In the genomic region with DNA sequence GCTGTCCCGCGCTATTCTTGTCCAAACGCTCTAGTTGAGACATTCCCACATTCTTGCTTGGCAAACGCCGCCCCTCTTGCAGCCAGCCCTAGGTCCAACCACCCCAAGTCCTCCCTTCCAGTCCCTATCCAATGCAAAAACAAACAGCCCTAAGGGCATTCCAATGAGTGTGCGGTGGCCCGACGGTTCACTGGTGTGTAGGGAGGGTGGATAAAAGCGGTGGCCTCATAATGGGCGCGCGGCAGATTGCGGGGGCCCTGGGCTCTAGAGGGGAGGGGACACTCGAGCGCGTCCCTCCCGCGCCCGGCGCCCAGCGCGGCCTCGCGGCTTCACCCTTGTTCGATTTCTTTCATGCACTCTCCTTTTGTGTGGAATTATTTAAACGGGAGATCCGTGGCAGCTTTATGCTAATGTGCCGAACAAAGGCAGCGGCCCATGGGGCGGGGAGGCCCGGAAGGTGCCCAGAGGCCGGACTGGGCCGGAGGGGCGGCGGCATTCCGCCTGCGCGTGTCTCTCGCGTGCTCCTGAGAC, we compare ENCODE assay signal across 8 mouse cellular contexts. TPM values are rescaled to one million over a fixed set of nuclear protein-coding genes. Genes with fewer than 3 reads are reported as not detected.
DNase-seq lines count a peak whose midpoint lies in the region; ATAC-seq and TF ChIP-seq lines count a peak whose summit lies in the region.

No protein-coding gene starts in this region.

- WGBS in kidney, postnatal 0 days: 1% methylated on average over 40 of the region's 40 CpGs
- WGBS in hindbrain, embryonic 15.5 days: under 1% methylated on average over 40 of the region's 40 CpGs
- under 1% methylated on average over 40 of the region's 40 CpGs for WGBS in midbrain, embryonic 15.5 days

- intact Hi-C loops in gastrocnemius, postnatal 14 days (cut with DNase I; ENCODE audit: low total_unique reads): loop anchor here (10.0 kb wide), 1 partner anchor 197 kb away; no protein-coding TSS in a partner anchor

- no peak overlapping the region for H3K27ac ChIP-seq in kidney, postnatal 0 days
- H3K27ac ChIP-seq in hindbrain, embryonic 15.5 days (replicated peaks): peak overlapping the region; percentile 12; the same call in 1 of the 2 replicates
- H3K27ac ChIP-seq in midbrain, embryonic 15.5 days: peak overlapping the region; percentile 35
- no peak overlapping the region for H3K27ac ChIP-seq in layer of hippocampus, adult 2 months

- H3K4me2 ChIP-seq in kidney, postnatal 0 days (ENCODE audit: low read length): peak overlapping the region; percentile 45
- peak overlapping the region; percentile 58 for H3K4me2 ChIP-seq in hindbrain, embryonic 15.5 days
- H3K4me2 ChIP-seq in midbrain, embryonic 15.5 days: peak overlapping the region; percentile 44

- DNase-seq in kidney, postnatal 0 days (ENCODE audit: low spot score): no peak
- DNase-seq in kidney, adult 8-10 months: no peak
- peak; percentile 69 for DNase-seq in embryo, embryonic 9.5 days (ENCODE audit: extremely low spot score)
- no peak for DNase-seq in urinary bladder, postnatal 14 days (ENCODE audit: low spot score)
- DNase-seq in layer of hippocampus, adult 2 months (ENCODE audit: low spot score in 2 of 2): no peak
- DNase-seq in gastrocnemius, postnatal 14 days: no peak

- H3K4me1 ChIP-seq in kidney, postnatal 0 days (replicated peaks; ENCODE audit: insufficient read depth, low read length): peaks cover 29% of the 10 kb centered on the region
- H3K4me1 ChIP-seq in hindbrain, embryonic 15.5 days (replicated peaks): peaks cover 55% of the 10 kb centered on the region
- peaks cover 52% of the 10 kb centered on the region for H3K4me1 ChIP-seq in midbrain, embryonic 15.5 days

- no peak overlapping the region for H3K9ac ChIP-seq in kidney, postnatal 0 days (ENCODE audit: low read depth, low read length)
- H3K9ac ChIP-seq in hindbrain, embryonic 15.5 days: peak overlapping the region; percentile 21; the same call in 1 of the 2 replicates
- H3K9ac ChIP-seq in midbrain, embryonic 15.5 days: no peak overlapping the region

- peak overlapping the region; percentile 27 for H3K4me3 ChIP-seq in kidney, postnatal 0 days (replicated peaks; ENCODE audit: low read depth, low read length)
- H3K4me3 ChIP-seq in hindbrain, embryonic 15.5 days: peak overlapping the region; percentile 29
- H3K4me3 ChIP-seq in midbrain, embryonic 15.5 days: peak overlapping the region; percentile 18
- no peak overlapping the region; the same call in 1 of the 2 replicates for H3K4me3 ChIP-seq in layer of hippocampus, adult 2 months

- H3K36me3 ChIP-seq in kidney, postnatal 0 days (ENCODE audit: insufficient read depth, low read length): no peaks in the 10 kb centered on the region
- no peaks in the 10 kb centered on the region for H3K36me3 ChIP-seq in hindbrain, embryonic 15.5 days
- H3K36me3 ChIP-seq in midbrain, embryonic 15.5 days (replicated peaks): no peaks in the 10 kb centered on the region

- H3K9me3 ChIP-seq in kidney, postnatal 0 days (replicated peaks; ENCODE audit: low read length): no peaks in the 10 kb centered on the region
- H3K9me3 ChIP-seq in hindbrain, embryonic 15.5 days: no peaks in the 10 kb centered on the region
- H3K9me3 ChIP-seq in midbrain, embryonic 15.5 days: no peaks in the 10 kb centered on the region

- no peak for TF ChIP-seq CTCF in kidney, postnatal 0 days (IDR thresholded peaks at IDR 0.05; ENCODE audit: low read depth)
- TF ChIP-seq CTCF in layer of hippocampus, adult 2 months (conservative IDR thresholded peaks at IDR 0.05): no peak

- H3K27me3 ChIP-seq in kidney, postnatal 0 days (ENCODE audit: insufficient read depth, low read length): peaks cover 80% of the 10 kb centered on the region
- 0 out of 2 replicates have a peak, but pooled peaks cover 21% of the 10 kb centered on the region for H3K27me3 ChIP-seq in hindbrain, embryonic 15.5 days
- peaks cover 6% of the 10 kb centered on the region; the same call in 1 of the 2 replicates for H3K27me3 ChIP-seq in midbrain, embryonic 15.5 days (replicated peaks)

- no peak for ATAC-seq in kidney, postnatal 0 days (replicated peaks; ENCODE audit: low FRiP score, low read depth)
- ATAC-seq in hindbrain, embryonic 15.5 days (ENCODE audit: low FRiP score, low read depth): no peak
- peak; percentile 0; the same call in 1 of the 2 replicates for ATAC-seq in midbrain, embryonic 15.5 days (replicated peaks)

RNA-seq across cellular contexts. Expression of a gene that starts 3.5 kb away (rescaled TPM):
- polyA plus RNA-seq in kidney, postnatal 0 days (2015; fragmentation: Nextera tagmentation; extraction: Ambion mirVana): not detected in 2 replicates
- 3.8 and 5.1 TPM in 2 replicates for polyA plus RNA-seq in hindbrain, embryonic 15.5 days (2015; fragmentation: Nextera tagmentation; extraction: Ambion mirVana)
- polyA plus RNA-seq in midbrain, embryonic 15.5 days (2015; fragmentation: Nextera tagmentation; extraction: Ambion mirVana): 3.5 and 4.2 TPM in 2 replicates
- total RNA-seq in layer of hippocampus, adult 2 months (2021): 1 to 10 TPM; 6.6 to 7.2 TPM
- not detected for total RNA-seq in gastrocnemius, postnatal 14 days (2021)

Comparison
In these comparisons a context has a peak if more than half of its experiments do, and no peak if none do; other contexts are left out.
1. H3K27ac ChIP-seq: peak in hindbrain, embryonic 15.5 days (single experiment) and midbrain, embryonic 15.5 days (single experiment); none in kidney, postnatal 0 days (single experiment) and layer of hippocampus, adult 2 months (single experiment).
2. Peak in every context shown above with its lines, with median percentiles within 50 percentile points of each other: H3K4me2 ChIP-seq.